8 mouse cellular contexts compared by ENCODE assay signal in genomic region chr15:28158771-28159489, GRCm38 (mm10). TPM values are rescaled to one million over a fixed set of nuclear protein-coding genes. Genes with fewer than 3 reads are reported as not detected.
A peak's percentile ranks its signal among the peaks of the same experiment; 100 is the strongest.
DNase-seq lines count a peak whose midpoint lies in the region; ATAC-seq and TF ChIP-seq lines count a peak whose summit lies in the region.

No protein-coding gene starts in this region.

- TF ChIP-seq POLR2A in lung, adult 2 months (IDR thresholded peaks at IDR 0.05; ENCODE audit: borderline replicate concordance, extremely low read depth, low read depth, low read length) = no peak

- peak; percentile 69 for ATAC-seq in forebrain, embryonic 12.5 days (ENCODE audit: low FRiP score)
- peak; percentile 60; the same call in 1 of the 2 replicates for ATAC-seq in neutrophil, adult 5-6 weeks (ENCODE audit: extremely low read depth, insufficient number of reproducible peaks, low FRiP score, poor library complexity, severe bottlenecking)

- H3K4me3 ChIP-seq in E14TG2a.4 (replicated peaks; ENCODE audit: low read length) = peak overlapping the region; percentile 3; the same call in 1 of the 2 replicates
- H3K4me3 ChIP-seq in brown adipose tissue, adult 24 weeks (ENCODE audit: insufficient read depth, low read depth, low read length) = peak overlapping the region; percentile 67
- peak overlapping the region; percentile 42 for H3K4me3 ChIP-seq in forebrain, embryonic 12.5 days (replicated peaks)
- peak overlapping the region; percentile 70 for H3K4me3 ChIP-seq in lung, adult 2 months (replicated peaks; ENCODE audit: extremely low read depth, low read depth, low read length)

- H3K4me2 ChIP-seq in forebrain, embryonic 12.5 days = peak overlapping the region; percentile 69

- peak overlapping the region; percentile 50 for H3K9ac ChIP-seq in forebrain, embryonic 12.5 days

- no peak overlapping the region for H3K27ac ChIP-seq in brown adipose tissue, adult 24 weeks (replicated peaks; ENCODE audit: low read depth, low read length)
- no peak overlapping the region for H3K27ac ChIP-seq in forebrain, embryonic 12.5 days

- H3K4me1 ChIP-seq in E14TG2a.4 (replicated peaks; ENCODE audit: low read depth, low read length) = peaks cover 27% of the 10 kb centered on the region
- H3K4me1 ChIP-seq in brown adipose tissue, adult 24 weeks (ENCODE audit: control insufficient read depth, insufficient read depth, insufficient read length, low read length) = no peaks in the 10 kb centered on the region
- peaks cover 25% of the 10 kb centered on the region for H3K4me1 ChIP-seq in forebrain, embryonic 12.5 days
- peaks cover 5% of the 10 kb centered on the region for H3K4me1 ChIP-seq in lung, adult 2 months (ENCODE audit: control insufficient read depth, insufficient read depth, low read length)

- H3K27me3 ChIP-seq in E14TG2a.4 (ENCODE audit: insufficient read depth, low read length) = peaks cover 67% of the 10 kb centered on the region
- peaks cover 20% of the 10 kb centered on the region; the same call in 1 of the 2 replicates for H3K27me3 ChIP-seq in forebrain, embryonic 12.5 days

- no peak for TF ChIP-seq CTCF in E14TG2a.4 (conservative IDR thresholded peaks at IDR 0.05; ENCODE audit: low read length)
- TF ChIP-seq CTCF in lung, adult 2 months (IDR thresholded peaks at IDR 0.05; ENCODE audit: insufficient read depth, low read length) = no peak

- intact Hi-C loops in heart, postnatal 10 days (cut with DNase I) = loop anchor here (1.0 to 5.0 kb wide), 3 partner anchors 107 to 240 kb away; no protein-coding TSS in a partner anchor

- H3K36me3 ChIP-seq in E14TG2a.4 (ENCODE audit: insufficient read depth, low read length) = no peaks in the 10 kb centered on the region
- H3K36me3 ChIP-seq in forebrain, embryonic 12.5 days (replicated peaks) = no peaks in the 10 kb centered on the region

- peak; percentile 77 to 83 for DNase-seq in heart, postnatal 10 days
- peak; percentile 89 to 90 for DNase-seq in kidney, postnatal 36 days
- DNase-seq in lung, adult 2 months = peak; percentile 53
- DNase-seq in thymus, postnatal 14 days = peak; percentile 45

- WGBS in forebrain, embryonic 12.5 days = 2% methylated on average over 19 of the region's 19 CpGs
- WGBS in lung, adult 2 months = under 1% methylated on average over 19 of the region's 19 CpGs

- 0 out of 2 replicates have a peak, but pooled peaks cover 3% of the 10 kb centered on the region for H3K9me3 ChIP-seq in E14TG2a.4 (ENCODE audit: low read length)
- no peaks in the 10 kb centered on the region for H3K9me3 ChIP-seq in forebrain, embryonic 12.5 days

RNA-seq across cellular contexts. Expression of gene Dnah5, which starts 44.6 kb away (rescaled TPM):
- not detected in 2 replicates for polyA plus RNA-seq in brown adipose tissue, adult 24 weeks (2012; ENCODE audit: insufficient read depth, insufficient read length, missing spikeins)
- 0.15 and 0.17 TPM in 2 replicates for polyA plus RNA-seq in forebrain, embryonic 12.5 days (2016; fragmentation: Nextera tagmentation; extraction: Ambion mirVana)
- under 1 TPM; 0.02 to 0.10 TPM for total RNA-seq in heart, postnatal 10 days (2021)
- polyA plus RNA-seq in lung, adult 2 months (2012; rRNA removed) = 1.7 and 2.4 TPM in 2 replicates
- total RNA-seq in neutrophil, adult 5-6 weeks (2017) = under 0.01 TPM in 1 of 2 replicates, not detected in the other

Comparison
In these comparisons a context has a peak if more than half of its experiments do, and no peak if none do; other contexts are left out.
1. H3K4me3 ChIP-seq: peak in every context shown above with its lines; median percentile 70 in lung, adult 2 months; 67 in brown adipose tissue, adult 24 weeks; 42 in forebrain, embryonic 12.5 days; 3 in E14TG2a.4.